Mouse (Mus musculus): ENCODE measurements around the gene Gucd1.

- TF ChIP-seq EP300 (IDR thresholded peaks at IDR 0.05; ENCODE audit: low read length): no peak
- no peak for TF ChIP-seq CTCF (conservative IDR thresholded peaks at IDR 0.05 in 1 of 2, IDR thresholded peaks at IDR 0.05 in 1 of 2; ENCODE audit: low read depth in 2 of 2, low read length in 2 of 2)
- TF ChIP-seq MAFK (IDR thresholded peaks at IDR 0.05; ENCODE audit: insufficient replicate concordance, low read length): no peak
- no peak for TF ChIP-seq ELF1 (IDR thresholded peaks at IDR 0.05; ENCODE audit: low read depth, low read length)
- no peak for TF ChIP-seq KAT2A (IDR thresholded peaks at IDR 0.05; ENCODE audit: insufficient replicate concordance, low read length)
- TF ChIP-seq MAX (IDR thresholded peaks at IDR 0.05; ENCODE audit: low read length): no peak
- no peak for TF ChIP-seq POLR2A (IDR thresholded peaks at IDR 0.05; ENCODE audit: low read depth, low read length)
- TF ChIP-seq ZMIZ1 (IDR thresholded peaks at IDR 0.05; ENCODE audit: low read depth, low read length): no peak
- no peak for TF ChIP-seq ETS1 (conservative IDR thresholded peaks at IDR 0.05; ENCODE audit: low read depth, low read length)
- no peak for TF ChIP-seq TBP (conservative IDR thresholded peaks at IDR 0.05; ENCODE audit: low read depth, low read length)
- no peak for TF ChIP-seq MEF2A (IDR thresholded peaks at IDR 0.05; ENCODE audit: borderline replicate concordance, low read depth, low read length)
- TF ChIP-seq CHD2 (IDR thresholded peaks at IDR 0.05; ENCODE audit: low read length): no peak
- TF ChIP-seq TCF12 (IDR thresholded peaks at IDR 0.05; ENCODE audit: low read depth, low read length): no peak
Observed at GRCm38 (mm10) chr10:75301195-75301806, 216.5 kb downstream of the Gucd1 start.

All from CH12.LX (cell line).